Comparison of ENCODE assay signal across 9 mouse cellular contexts in the genomic region with DNA sequence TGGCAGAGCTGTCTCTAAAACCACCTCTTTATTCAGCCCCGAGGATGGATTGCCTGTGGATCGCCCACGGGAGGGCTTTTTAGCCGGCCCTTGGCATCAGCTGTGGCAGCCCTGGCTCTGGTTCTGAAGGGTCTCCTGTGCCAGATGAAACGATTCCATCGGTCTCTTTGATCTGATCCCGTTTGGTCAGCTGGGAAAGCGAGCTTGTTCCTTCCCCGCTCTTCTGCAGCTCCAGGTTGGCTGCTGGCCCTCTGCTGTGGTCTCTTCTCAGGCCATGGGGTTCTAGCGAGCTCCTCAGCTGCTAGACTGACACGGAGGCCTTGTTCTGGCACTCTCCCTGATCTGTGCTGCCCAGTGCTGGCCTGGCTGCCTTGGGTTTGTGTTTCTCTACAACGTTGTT.
DNase-seq lines count a peak whose midpoint lies in the region; ATAC-seq and TF ChIP-seq lines count a peak whose summit lies in the region.
"Had no signal": no experiment of that assay in that cellular context is flagged by ENCODE, and none has a peak within 500 bp of the region (broad histone marks: within the 10 kb centered on the region; RNA-seq: fewer than 3 reads in every experiment).

No protein-coding gene starts in this region.

- no peak overlapping the region for H3K4me3 ChIP-seq in hindbrain, embryonic 14.5 days (replicated peaks; ENCODE audit: low read length)
- H3K4me3 ChIP-seq in hindbrain, embryonic 10.5 days, result no peak overlapping the region
- H3K4me3 ChIP-seq in layer of hippocampus, adult 2 months, result peak overlapping the region; percentile 15
- H3K4me3 ChIP-seq in kidney, embryonic 16.5 days (ENCODE audit: low read length), result no peak overlapping the region
- H3K4me3 ChIP-seq: neural tube, embryonic 12.5 days had no signal

- no peak for DNase-seq in hindbrain, embryonic 14.5 days (ENCODE audit: low spot score)
- no peak for DNase-seq in hindbrain, embryonic 10.5 days (ENCODE audit: low spot score)
- peak; percentile 59 to 64 for DNase-seq in cerebellum, postnatal 25 days
- DNase-seq in layer of hippocampus, adult 2 months (ENCODE audit: low spot score in 2 of 2), result peak in 1 of 2 experiments; percentile 44
- DNase-seq in ovary, adult 18-20 months (ENCODE audit: low spot score), result peak; percentile 1
- DNase-seq in kidney, adult 9 months, result no peak
- no peak for DNase-seq in liver

- H3K9me3 ChIP-seq in hindbrain, embryonic 14.5 days (ENCODE audit: control insufficient read depth, low read length), result no peaks in the 10 kb centered on the region
- H3K9me3 ChIP-seq in hindbrain, embryonic 10.5 days, result no peaks in the 10 kb centered on the region
- no peaks in the 10 kb centered on the region for H3K9me3 ChIP-seq in kidney, embryonic 16.5 days (ENCODE audit: low read length)
- H3K9me3 ChIP-seq: neural tube, embryonic 12.5 days had no signal

- H3K4me2 ChIP-seq in hindbrain, embryonic 14.5 days (replicated peaks), result no peak overlapping the region
- H3K4me2 ChIP-seq in kidney, embryonic 16.5 days (replicated peaks; ENCODE audit: low read depth, low read length), result no peak overlapping the region
- H3K4me2 ChIP-seq: neural tube, embryonic 12.5 days had no signal

- H3K27ac ChIP-seq in hindbrain, embryonic 14.5 days, result no peak overlapping the region
- no peak overlapping the region for H3K27ac ChIP-seq in hindbrain, embryonic 10.5 days
- H3K27ac ChIP-seq in layer of hippocampus, adult 2 months, result no peak overlapping the region; the same call in 1 of the 2 replicates
- H3K27ac ChIP-seq in kidney, embryonic 16.5 days (ENCODE audit: low read length), result no peak overlapping the region
- H3K27ac ChIP-seq: neural tube, embryonic 12.5 days had no signal

- no peak overlapping the region for H3K9ac ChIP-seq in hindbrain, embryonic 14.5 days
- no peak overlapping the region for H3K9ac ChIP-seq in kidney, embryonic 16.5 days (replicated peaks; ENCODE audit: low read length)
- H3K9ac ChIP-seq: neural tube, embryonic 12.5 days had no signal

- no peaks in the 10 kb centered on the region for H3K27me3 ChIP-seq in hindbrain, embryonic 14.5 days (ENCODE audit: control insufficient read depth, insufficient read depth, low read length)
- no peaks in the 10 kb centered on the region for H3K27me3 ChIP-seq in hindbrain, embryonic 10.5 days (ENCODE audit: insufficient read depth, poor library complexity, severe bottlenecking)
- no peaks in the 10 kb centered on the region for H3K27me3 ChIP-seq in kidney, embryonic 16.5 days (ENCODE audit: insufficient read depth, low read length)
- H3K27me3 ChIP-seq: neural tube, embryonic 12.5 days had no signal

- no peaks in the 10 kb centered on the region for H3K4me1 ChIP-seq in hindbrain, embryonic 14.5 days (replicated peaks; ENCODE audit: control insufficient read depth, insufficient read depth, low read length)
- H3K4me1 ChIP-seq in hindbrain, embryonic 10.5 days (replicated peaks), result no peaks in the 10 kb centered on the region
- no peaks in the 10 kb centered on the region for H3K4me1 ChIP-seq in kidney, embryonic 16.5 days (ENCODE audit: insufficient read depth, low read length)
- H3K4me1 ChIP-seq: neural tube, embryonic 12.5 days had no signal

- ATAC-seq in hindbrain, embryonic 14.5 days (ENCODE audit: low FRiP score), result peak; percentile 65; the same call in 1 of the 2 replicates
- ATAC-seq in kidney, embryonic 16.5 days (ENCODE audit: low FRiP score, low TSS enrichment), result no peak

- 72% methylated on average over 12 of the region's 12 CpGs for WGBS in hindbrain, embryonic 14.5 days
- WGBS in hindbrain, embryonic 10.5 days, result 80% methylated on average over 12 of the region's 12 CpGs
- WGBS in kidney, embryonic 16.5 days, result 52% methylated on average over 12 of the region's 12 CpGs

- no peaks in the 10 kb centered on the region for H3K36me3 ChIP-seq in hindbrain, embryonic 14.5 days (replicated peaks; ENCODE audit: control insufficient read depth, insufficient read depth)
- no peaks in the 10 kb centered on the region for H3K36me3 ChIP-seq in hindbrain, embryonic 10.5 days
- no peaks in the 10 kb centered on the region for H3K36me3 ChIP-seq in kidney, embryonic 16.5 days (ENCODE audit: insufficient read depth, low read length)
- H3K36me3 ChIP-seq: neural tube, embryonic 12.5 days had no signal

- no peak for TF ChIP-seq CTCF in layer of hippocampus, adult 2 months (conservative IDR thresholded peaks at IDR 0.05)

Comparison
In these comparisons a context has a peak if more than half of its experiments do, and no peak if none do; other contexts are left out.
1. DNase-seq: peak in cerebellum, postnatal 25 days (2 of 2) and ovary, adult 18-20 months (single experiment); none in hindbrain, embryonic 14.5 days (single experiment), hindbrain, embryonic 10.5 days (single experiment), kidney, adult 9 months (single experiment) and liver (single experiment).